Mouse (Mus musculus): ENCODE measurements around the gene Gdf11. TPM values are rescaled to one million over a fixed set of nuclear protein-coding genes. Genes with fewer than 3 reads are reported as not detected.

Gdf11 gene
- polyA plus RNA-seq, 1 experiment: 0.18 TPM

GRCm38 (mm10) chr10:128840612-128841011, 50.9 kb downstream of the Gdf11 start:
- Histone ChIP-seq H3K4me3 (replicated peaks) (no peak overlapping the region), H3K27me3 (replicated peaks) (no peaks in the 10 kb centered on the region), H3K4me1 (peaks cover 3% of the 10 kb centered on the region; the same call in 1 of the 2 replicates), H3K9me3 (no peaks in the 10 kb centered on the region), H3K36me3 (replicated peaks; ENCODE audit: low read length) (peaks cover 92% of the 10 kb centered on the region)
- TF ChIP-seq FLI1 (IDR thresholded peaks at IDR 0.05; ENCODE audit: low read length) (no peak), GATA1 (IDR thresholded peaks at IDR 0.05; ENCODE audit: borderline replicate concordance, low read length) (no peak)

GRCm38 (mm10) chr10:128839434-128839833, 52.1 kb downstream of the Gdf11 start:
- Histone ChIP-seq H3K4me3 (replicated peaks) (no peak overlapping the region), H3K9me3 (no peaks in the 10 kb centered on the region), H3K27me3 (replicated peaks) (no peaks in the 10 kb centered on the region), H3K4me1 (peaks cover 3% of the 10 kb centered on the region; the same call in 1 of the 2 replicates), H3K36me3 (replicated peaks; ENCODE audit: low read length) (peaks cover 91% of the 10 kb centered on the region)
- TF ChIP-seq GATA1 (IDR thresholded peaks at IDR 0.05; ENCODE audit: borderline replicate concordance, low read length) (no peak), FLI1 (IDR thresholded peaks at IDR 0.05; ENCODE audit: low read length) (no peak)

- H3K36me3 ChIP-seq (replicated peaks; ENCODE audit: low read length): peaks cover 93% of the 10 kb centered on the region
- no peak overlapping the region for H3K4me3 ChIP-seq (replicated peaks)
- H3K27me3 ChIP-seq (replicated peaks): no peaks in the 10 kb centered on the region
- peaks cover 3% of the 10 kb centered on the region; the same call in 1 of the 2 replicates for H3K9me3 ChIP-seq
- H3K4me1 ChIP-seq: peaks cover 3% of the 10 kb centered on the region; the same call in 1 of the 2 replicates
- TF ChIP-seq FLI1 (IDR thresholded peaks at IDR 0.05; ENCODE audit: low read length) (no peak), GATA1 (IDR thresholded peaks at IDR 0.05; ENCODE audit: borderline replicate concordance, low read length) (no peak)
These were observed 54.1 kb downstream of the Gdf11 start for GRCm38 (mm10) chr10:128837400-128837799.

Other genes starting within 250 kb of the Gdf11 start
- gene Ikzf4, start 245.7 kb downstream of the Gdf11 start, polyA plus RNA-seq (2012; ENCODE audit: insufficient read depth, low replicate concordance): 0.37 TPM in 1 of 2 replicates, not detected in the other
- gene Suox, start 217.6 kb downstream of the Gdf11 start, polyA plus RNA-seq (2012; ENCODE audit: insufficient read depth, low replicate concordance): 0.36 TPM in 1 of 2 replicates, not detected in the other
- 3.1 and 11.0 TPM in 2 replicates for gene Rab5b, start 195.5 kb downstream of the Gdf11 start, polyA plus RNA-seq (2012; ENCODE audit: insufficient read depth, low replicate concordance)
- 0.20 TPM in 1 of 2 replicates, not detected in the other for gene Pmel, start 187.5 kb downstream of the Gdf11 start, polyA plus RNA-seq (2012; ENCODE audit: insufficient read depth, low replicate concordance)
- 3.6 and 5.7 TPM in 2 replicates for gene Cdk2, start 186.7 kb downstream of the Gdf11 start, polyA plus RNA-seq (2012; ENCODE audit: insufficient read depth, low replicate concordance)
- gene Dgka, start 146.9 kb downstream of the Gdf11 start, polyA plus RNA-seq (2012; ENCODE audit: insufficient read depth, low replicate concordance): 2.8 and 4.7 TPM in 2 replicates
- 123 and 134 TPM in 2 replicates for gene Pym1, start 143.8 kb downstream of the Gdf11 start, polyA plus RNA-seq (2012; ENCODE audit: insufficient read depth, low replicate concordance)
- 3.4 TPM in 1 of 2 replicates, not detected in the other for gene Mmp19, start 100.8 kb downstream of the Gdf11 start, polyA plus RNA-seq (2012; ENCODE audit: insufficient read depth, low replicate concordance)
- gene Dnajc14, start 87.7 kb downstream of the Gdf11 start, polyA plus RNA-seq (2012; ENCODE audit: insufficient read depth, low replicate concordance): 13.4 and 18.2 TPM in 2 replicates
- 0.95 and 2.0 TPM in 2 replicates for gene Tmem198b, start 87.3 kb downstream of the Gdf11 start, polyA plus RNA-seq (2012; ENCODE audit: insufficient read depth, low replicate concordance)
- gene Sarnp, start 74.4 kb downstream of the Gdf11 start, polyA plus RNA-seq (2012; ENCODE audit: insufficient read depth, low replicate concordance): 13.5 TPM in 1 of 2 replicates, not detected in the other
- 13.9 TPM in 1 of 2 replicates, not detected in the other for gene Ormdl2, start 70.1 kb downstream of the Gdf11 start, polyA plus RNA-seq (2012; ENCODE audit: insufficient read depth, low replicate concordance)
- 17.7 and 57.2 TPM in 2 replicates for gene Cd63, start 9.3 kb upstream of the Gdf11 start, polyA plus RNA-seq (2012; ENCODE audit: insufficient read depth, low replicate concordance)
- 15.8 and 37.7 TPM in 2 replicates for gene Rdh5, start 31.2 kb upstream of the Gdf11 start, polyA plus RNA-seq (2012; ENCODE audit: insufficient read depth, low replicate concordance)
- gene Bloc1s1, start 32.3 kb upstream of the Gdf11 start, polyA plus RNA-seq (2012; ENCODE audit: insufficient read depth, low replicate concordance): 56.5 and 587 TPM in 2 replicates
- gene Itga7, start 42.1 kb upstream of the Gdf11 start, polyA plus RNA-seq (2012; ENCODE audit: insufficient read depth, low replicate concordance): 1.1 and 1.9 TPM in 2 replicates
- gene Mettl7b, start 69.3 kb upstream of the Gdf11 start, polyA plus RNA-seq (2012; ENCODE audit: insufficient read depth, low replicate concordance): not detected in 2 replicates
- not detected in 2 replicates for gene Olfr9, start 97.7 kb upstream of the Gdf11 start, polyA plus RNA-seq (2012; ENCODE audit: insufficient read depth, low replicate concordance)
- gene Olfr763, start 119.1 kb upstream of the Gdf11 start, polyA plus RNA-seq (2012; ENCODE audit: insufficient read depth, low replicate concordance): not detected in 2 replicates
- not detected in 2 replicates for gene Olfr764-ps1, start 148.2 kb upstream of the Gdf11 start, polyA plus RNA-seq (2012; ENCODE audit: insufficient read depth, low replicate concordance)
- gene Olfr765, start 158.3 kb upstream of the Gdf11 start, polyA plus RNA-seq (2012; ENCODE audit: insufficient read depth, low replicate concordance): not detected in 2 replicates
- gene Olfr766-ps1, start 177.3 kb upstream of the Gdf11 start, polyA plus RNA-seq (2012; ENCODE audit: insufficient read depth, low replicate concordance): not detected in 2 replicates
- gene Olfr767, start 191.2 kb upstream of the Gdf11 start, polyA plus RNA-seq (2012; ENCODE audit: insufficient read depth, low replicate concordance): not detected in 2 replicates
- 2.6 TPM in 1 of 2 replicates, not detected in the other for gene Olfr768, start 207.7 kb upstream of the Gdf11 start, polyA plus RNA-seq (2012; ENCODE audit: insufficient read depth, low replicate concordance)
- gene Olfr769, start 226.1 kb upstream of the Gdf11 start, polyA plus RNA-seq (2012; ENCODE audit: insufficient read depth, low replicate concordance): not detected in 2 replicates
- not detected in 2 replicates for gene Olfr770, start 247.3 kb upstream of the Gdf11 start, polyA plus RNA-seq (2012; ENCODE audit: insufficient read depth, low replicate concordance)